Mouse (Mus musculus): ENCODE measurements around the gene Nr5a1.

- TF ChIP-seq POLR2A (IDR thresholded peaks at IDR 0.05; ENCODE audit: control insufficient read depth, extremely low read depth, insufficient read depth, low read length, poor library complexity): no peak
- no peak for TF ChIP-seq CTCF (IDR thresholded peaks at IDR 0.05; ENCODE audit: borderline replicate concordance, control insufficient read depth, extremely low read depth, insufficient read depth, low read length, poor library complexity)
These were observed 14.2 kb downstream of the Nr5a1 start for GRCm38 (mm10) chr2:38700177-38700576.

Data from thymus, adult 2 months (tissue).